Mouse (Mus musculus) liver, adult 10 weeks (tissue): ENCODE results near the gene Zfp511. TPM values are rescaled to one million over a fixed set of nuclear protein-coding genes. Genes with fewer than 3 reads are reported as not detected.

Source experiments
- polyA plus RNA-seq: library from polyadenylated mRNA; stranded (reverse); fragments of 350-450 nt; fragmentation: Illumina TruSeq; extraction: RNeasy Lipid Tissue Mini Kit (QIAGEN cat#74804); gene quantifications from one replicate; pipeline ENCODE4 v1.2.3, GENCODE M21; 2014; ENCODE audit warnings: low read depth, low replicate concordance

Zfp511 gene
- 5.6 TPM for polyA plus RNA-seq

DNA sequence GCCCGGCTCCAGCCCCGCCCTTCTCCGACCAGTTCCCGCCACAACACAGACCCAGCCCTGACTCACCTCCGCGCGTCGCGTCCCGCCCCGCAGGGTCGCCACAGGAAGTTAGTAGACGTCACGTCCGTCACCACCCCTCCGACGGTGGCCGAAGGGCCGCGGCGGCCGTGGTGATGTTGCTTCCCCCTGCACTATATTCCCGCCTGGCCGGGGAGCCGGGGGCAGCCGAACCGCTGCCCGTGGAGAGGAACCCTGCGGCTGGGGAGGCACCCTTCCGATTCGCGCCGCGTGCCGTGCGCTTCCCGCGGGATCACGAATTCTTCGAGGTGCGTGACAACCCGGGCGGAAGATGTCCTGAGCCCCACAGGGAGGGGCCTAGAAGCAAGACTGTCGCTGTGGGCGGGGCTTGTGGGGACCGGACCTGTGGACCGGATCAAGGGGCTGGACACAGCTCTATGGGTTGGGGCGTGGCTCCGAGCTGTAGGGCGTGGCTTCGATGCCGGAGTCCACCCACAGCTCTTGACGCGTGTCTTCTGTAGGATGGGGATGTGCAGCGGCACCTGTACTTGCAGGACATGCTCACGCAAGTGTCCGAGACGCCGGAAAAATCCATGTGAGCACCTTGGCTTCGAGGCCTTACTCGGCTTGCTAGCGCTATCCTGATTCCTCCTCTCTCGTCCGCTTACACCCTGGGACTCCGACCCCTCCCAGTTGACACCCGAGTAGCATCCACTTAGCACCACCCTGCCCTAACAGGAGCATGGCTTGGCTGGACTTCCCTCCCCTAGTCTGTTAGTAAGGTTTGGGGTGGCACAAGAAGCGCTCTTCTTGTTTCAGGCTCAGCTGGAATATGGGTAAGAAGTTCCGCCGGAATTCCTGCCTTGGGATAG is at the start of gene Zfp511, which contains the start of gene Tubgcp2:
Gene Zfp511, plus strand, starts transcription at position 111 of the 890 bp plus-strand sequence.
Gene Tubgcp2, minus strand, starts transcription at position 389 of the 890 bp plus-strand sequence.

DNA sequence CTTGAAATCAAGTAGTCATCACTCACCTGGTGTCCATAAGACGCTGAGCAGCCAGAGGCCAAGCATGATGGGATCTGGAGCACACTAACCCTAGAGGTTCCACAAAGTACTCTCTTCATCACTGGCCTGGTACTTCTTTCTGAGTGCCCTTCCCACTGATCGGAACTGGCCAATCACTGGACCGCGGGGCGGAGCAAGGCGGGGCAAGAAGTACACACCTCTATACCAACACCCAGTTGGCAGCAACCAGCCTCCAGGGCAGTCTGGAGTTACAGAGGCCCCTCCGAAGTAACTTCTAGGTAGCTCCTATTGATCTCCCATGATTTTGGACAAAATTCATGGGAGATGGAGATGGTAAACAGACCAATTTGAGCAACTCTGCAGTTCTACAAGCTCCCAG is 43.8 kb upstream of the Zfp511 start, which contains the start of gene Adam8:
Gene Adam8, minus strand, starts transcription at position 157 of the 400 bp plus-strand sequence.

DNA sequence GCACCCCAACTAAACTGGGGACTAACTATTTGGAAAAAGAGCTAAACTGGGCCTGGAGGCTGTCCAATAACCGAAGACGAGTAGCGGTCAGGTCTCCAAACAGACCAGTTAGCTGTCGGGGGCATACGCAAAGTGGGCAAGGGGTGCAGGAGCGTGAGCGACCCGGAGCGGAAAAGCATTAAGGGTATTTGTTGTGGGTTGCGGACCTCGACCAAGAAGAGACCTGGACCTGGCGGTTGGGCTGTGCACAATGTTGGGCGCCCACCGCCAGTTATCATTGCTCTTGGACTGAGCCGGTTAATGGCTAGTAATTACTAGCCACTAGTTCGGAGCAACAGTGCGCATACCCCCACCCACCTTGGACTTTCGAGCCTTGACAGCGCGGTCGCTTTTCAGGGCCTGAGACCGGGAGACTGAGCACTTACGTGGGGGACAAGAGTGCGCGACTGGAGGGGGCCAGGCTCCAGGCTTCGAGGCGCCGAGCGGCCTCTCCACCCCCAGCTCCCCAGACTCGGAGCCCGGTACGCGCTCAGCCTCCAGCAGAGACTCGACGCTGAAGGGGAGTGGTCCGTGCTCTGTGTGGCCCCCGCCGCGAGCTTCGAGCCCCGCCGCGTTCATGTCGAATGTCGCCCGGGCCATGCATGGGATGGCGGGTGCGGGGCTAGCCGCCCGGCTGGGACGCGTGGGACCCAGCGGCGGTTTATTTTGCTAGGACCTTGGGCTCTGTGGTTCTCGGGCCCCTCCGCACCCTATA is 12.3 kb downstream of the Zfp511 start, which contains the start of gene Msx3:
Gene Msx3, minus strand, starts transcription at position 729 of the 754 bp plus-strand sequence.

DNA sequence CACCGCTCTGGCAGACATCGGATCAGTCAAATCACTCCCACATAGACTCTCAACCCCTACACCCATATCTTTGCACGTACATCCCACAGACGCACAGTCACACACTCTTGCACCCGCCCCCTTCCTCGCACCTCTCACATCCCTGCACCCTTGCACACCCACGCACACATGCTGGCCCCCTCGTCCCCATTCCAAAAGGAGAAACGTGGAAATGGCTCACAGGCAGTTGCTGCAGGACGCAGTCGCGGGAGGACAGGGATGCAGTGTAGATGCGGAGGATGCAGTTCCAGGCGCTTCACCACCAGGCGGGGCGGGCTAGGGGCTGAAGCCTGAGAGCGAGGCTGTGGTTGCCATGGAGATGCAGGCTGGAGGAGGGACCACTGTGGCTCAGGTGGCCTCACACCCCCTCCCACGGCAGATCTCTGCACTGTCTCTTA is 46.1 kb downstream of the Zfp511 start, which contains the start of gene Caly:
Gene Caly, minus strand, starts transcription at position 307 of the 437 bp plus-strand sequence.

Other genes starting within 250 kb of the Zfp511 start
- gene Adgra1, start 202.2 kb upstream of the Zfp511 start, polyA plus RNA-seq, result not detected
- gene Kndc1, start 141.7 kb upstream of the Zfp511 start, polyA plus RNA-seq, result not detected
- not detected for gene Utf1, start 92.6 kb upstream of the Zfp511 start, polyA plus RNA-seq
- gene 6430531B16Rik, start 57.6 kb upstream of the Zfp511 start, polyA plus RNA-seq, result not detected
- not detected for gene Adam8, start 43.8 kb upstream of the Zfp511 start, polyA plus RNA-seq
- 8.4 TPM for gene Tubgcp2, start 278 bp downstream of the Zfp511 start, polyA plus RNA-seq
- not detected for gene Msx3, start 12.7 kb downstream of the Zfp511 start, polyA plus RNA-seq
- not detected for gene Caly, start 46.2 kb downstream of the Zfp511 start, polyA plus RNA-seq
- not detected for gene Prap1, start 57.0 kb downstream of the Zfp511 start, polyA plus RNA-seq
- gene Fuom, start 66.0 kb downstream of the Zfp511 start, polyA plus RNA-seq, result 20.7 TPM
- 26.3 TPM for gene Paox, start 79.4 kb downstream of the Zfp511 start, polyA plus RNA-seq
- gene Echs1, start 80.1 kb downstream of the Zfp511 start, polyA plus RNA-seq, result 196 TPM
- gene Mtg1, start 101.2 kb downstream of the Zfp511 start, polyA plus RNA-seq, result 6.2 TPM
- gene Sprn, start 118.5 kb downstream of the Zfp511 start, polyA plus RNA-seq, result 0.95 TPM
- gene Olfr522, start 128.4 kb downstream of the Zfp511 start, polyA plus RNA-seq, result not detected
- not detected for gene Olfr523, start 136.8 kb downstream of the Zfp511 start, polyA plus RNA-seq
- gene Olfr524, start 169.6 kb downstream of the Zfp511 start, polyA plus RNA-seq, result not detected
- not detected for gene Cd163l1, start 181.9 kb downstream of the Zfp511 start, polyA plus RNA-seq
- gene 5830411N06Rik, start 210.9 kb downstream of the Zfp511 start, polyA plus RNA-seq, result not detected